In genomic region chr8:120369956-120370355, GRCm38 (mm10) we compare ENCODE assay signal across 7 mouse cellular contexts.
A peak's percentile ranks its signal among the peaks of the same experiment; 100 is the strongest.
DNase-seq lines count a peak whose midpoint lies in the region; ATAC-seq lines count a peak whose summit lies in the region.

No protein-coding gene starts in this region.

- peak; percentile 76 for DNase-seq in urinary bladder, postnatal 14 days (ENCODE audit: low spot score)
- DNase-seq in urinary bladder, postnatal 25 days (ENCODE audit: low spot score) = no peak
- peak; percentile 85 for DNase-seq in kidney, adult 9 months
- peak; percentile 87 for DNase-seq in lung, postnatal 25 days (ENCODE audit: low spot score)
- no peak for DNase-seq in cerebellum, postnatal 25 days
- DNase-seq in left cerebral cortex, adult 18-20 months (ENCODE audit: low spot score in 2 of 2) = no peak

- ATAC-seq in erythroid progenitor cell, adult 5-6 weeks (replicated peaks; ENCODE audit: low FRiP score, poor library complexity, severe bottlenecking) = peak; percentile 44

Comparison
In these comparisons a context has a peak if more than half of its experiments do, and no peak if none do; other contexts are left out.
1. DNase-seq: peak in urinary bladder, postnatal 14 days (single experiment), kidney, adult 9 months (single experiment) and lung, postnatal 25 days (single experiment); none in urinary bladder, postnatal 25 days (single experiment), cerebellum, postnatal 25 days (0 of 2) and left cerebral cortex, adult 18-20 months (0 of 2).